Mouse (Mus musculus): ENCODE results near the gene Zdhhc1. TPM values are rescaled to one million over a fixed set of nuclear protein-coding genes. Genes with fewer than 3 reads are reported as not detected.
A peak's percentile ranks its signal among the peaks of the same experiment; 100 is the strongest.

The Zdhhc1 gene
- total and polyA plus RNA-seq, 2 experiments from 2014 or later, result 19.1 to 56.2 TPM

DNA sequence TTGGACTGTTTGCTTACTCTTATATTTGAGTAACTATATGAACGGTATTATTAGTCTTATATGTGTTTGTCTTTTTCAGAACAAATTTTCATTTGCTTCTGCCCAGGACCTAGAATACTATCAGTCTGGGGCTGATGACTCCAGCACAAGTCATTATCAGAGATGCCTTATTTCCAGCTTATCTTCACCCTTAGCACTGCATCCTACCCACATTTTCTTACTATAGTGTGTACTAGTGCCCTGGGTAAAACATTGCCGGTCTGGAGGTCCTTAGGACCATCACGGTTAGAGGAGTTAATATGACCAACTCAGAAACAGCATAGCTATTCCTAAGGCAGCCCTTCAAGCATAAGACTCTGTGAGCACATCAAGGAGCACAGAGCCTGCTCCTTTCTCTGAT is 48.5 kb downstream of the Zdhhc1 start:
- Histone ChIP-seq H3K9ac (replicated peaks; ENCODE audit: low read depth, low read length) (no peak overlapping the region), H3K9me3 (replicated peaks; ENCODE audit: control insufficient read depth, low read length) (no peaks in the 10 kb centered on the region), H3K27ac (ENCODE audit: low read depth) (no peak overlapping the region), H3K36me3 (replicated peaks; ENCODE audit: control insufficient read depth, insufficient read depth, low read length) (no peaks in the 10 kb centered on the region), H3K4me3 (ENCODE audit: low read depth, low read length) (no peak overlapping the region), H3K27me3 (ENCODE audit: control insufficient read depth, insufficient read depth, low read length) (no peaks in the 10 kb centered on the region; the same call in 1 of the 2 replicates), H3K4me2 (ENCODE audit: low read depth, low read length) (no peak overlapping the region), H3K4me1 (ENCODE audit: control insufficient read depth, insufficient read depth) (no peaks in the 10 kb centered on the region)
- TF ChIP-seq EP300 (IDR thresholded peaks at IDR 0.05; ENCODE audit: low read depth) (no peak), CTCF (IDR thresholded peaks at IDR 0.05; ENCODE audit: low read depth) (no peak)
- ATAC-seq (ENCODE audit: insufficient read depth, low read depth) (no peak), DNase-seq (ENCODE audit: low spot score) (no peak)
- WGBS, result 86% methylated on average over 3 of the region's 3 CpGs

DNA sequence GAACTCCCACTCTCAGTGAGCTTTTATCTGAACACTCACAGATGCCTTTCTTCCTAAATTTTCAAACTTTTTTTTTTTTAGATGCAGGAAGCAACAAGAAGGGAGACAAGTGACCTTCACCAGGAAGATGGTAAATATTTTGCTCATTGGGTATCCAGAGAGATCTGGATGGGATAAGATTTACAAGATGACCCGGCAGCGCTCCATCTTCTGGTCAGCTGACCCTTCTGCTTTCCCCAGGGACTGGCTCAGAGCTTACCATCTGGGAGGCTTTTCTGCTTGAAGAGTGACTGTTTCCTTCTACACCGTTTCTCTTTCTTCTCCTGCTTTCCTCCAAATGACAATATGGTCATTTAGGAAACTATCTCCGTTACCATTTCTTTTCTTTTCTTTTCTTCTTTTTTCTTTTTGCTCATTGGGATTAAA is 50.6 kb downstream of the Zdhhc1 start:
- ATAC-seq (ENCODE audit: insufficient read depth, low read depth), result no peak
- peak overlapping the region; percentile 12; the same call in 1 of the 2 replicates for H3K4me2 ChIP-seq (ENCODE audit: low read depth, low read length)
- no peak overlapping the region for H3K9ac ChIP-seq (replicated peaks; ENCODE audit: low read depth, low read length)

DNA sequence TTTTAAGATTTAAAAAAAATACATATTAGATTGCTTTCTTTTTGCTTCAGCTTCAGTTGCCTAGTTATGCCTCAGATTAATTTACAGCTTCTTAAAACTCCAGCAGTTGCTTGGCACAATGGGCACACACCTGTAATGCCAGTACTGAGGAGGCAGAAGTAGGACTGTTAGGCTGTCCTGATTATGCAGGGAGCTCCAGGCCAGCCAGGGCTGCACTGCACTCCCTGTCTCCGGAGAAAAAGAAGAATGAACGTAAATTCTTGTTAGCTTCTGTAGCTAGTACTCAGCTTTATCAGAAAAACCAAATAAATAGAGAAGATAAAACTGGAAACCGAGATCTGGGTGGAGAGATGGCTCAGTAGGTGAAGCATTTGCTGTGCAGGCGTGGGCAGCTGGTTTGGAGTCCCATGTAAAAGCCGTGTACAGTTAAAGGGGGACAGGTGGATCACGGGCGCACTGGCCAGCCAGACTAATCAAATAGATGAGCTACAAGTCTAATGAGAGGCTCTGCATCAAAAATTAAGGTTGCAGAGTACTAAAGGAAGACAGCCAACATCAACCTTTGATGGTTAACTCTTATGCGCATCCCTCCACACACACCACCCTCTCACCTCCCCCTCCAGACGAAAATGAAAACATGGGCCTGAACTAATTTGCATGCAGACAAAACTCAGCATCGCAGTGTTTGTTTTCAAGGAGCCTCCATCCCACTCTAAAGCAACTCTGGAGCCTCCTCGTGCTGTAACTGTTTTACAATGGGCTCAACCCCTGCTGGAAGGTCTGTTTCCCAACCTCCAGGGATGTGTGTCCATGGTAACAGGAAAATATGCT is 51.2 kb downstream of the Zdhhc1 start:
- 36% methylated on average over 11 of the region's 11 CpGs for WGBS

More for the DNA sequence above, 50.6 kb downstream of the Zdhhc1 start:
- TF ChIP-seq CTCF (IDR thresholded peaks at IDR 0.05; ENCODE audit: low read depth), result no peak
- TF ChIP-seq EP300 (IDR thresholded peaks at IDR 0.05; ENCODE audit: low read depth), result no peak
- peak overlapping the region; percentile 34; the same call in 1 of the 2 replicates for H3K27ac ChIP-seq (ENCODE audit: low read depth)
- H3K27me3 ChIP-seq (ENCODE audit: control insufficient read depth, insufficient read depth, low read length), result peaks cover 4% of the 10 kb centered on the region; the same call in 1 of the 2 replicates
- 26% methylated on average over 4 of the region's 4 CpGs for WGBS
- peak; percentile 13 for DNase-seq (ENCODE audit: low spot score)
- H3K36me3 ChIP-seq (replicated peaks; ENCODE audit: control insufficient read depth, insufficient read depth, low read length), result no peaks in the 10 kb centered on the region
- no peaks in the 10 kb centered on the region for H3K4me1 ChIP-seq (ENCODE audit: control insufficient read depth, insufficient read depth)
- H3K9me3 ChIP-seq (replicated peaks; ENCODE audit: control insufficient read depth, low read length), result no peaks in the 10 kb centered on the region
- no peak overlapping the region for H3K4me3 ChIP-seq (ENCODE audit: low read depth, low read length)

DNA sequence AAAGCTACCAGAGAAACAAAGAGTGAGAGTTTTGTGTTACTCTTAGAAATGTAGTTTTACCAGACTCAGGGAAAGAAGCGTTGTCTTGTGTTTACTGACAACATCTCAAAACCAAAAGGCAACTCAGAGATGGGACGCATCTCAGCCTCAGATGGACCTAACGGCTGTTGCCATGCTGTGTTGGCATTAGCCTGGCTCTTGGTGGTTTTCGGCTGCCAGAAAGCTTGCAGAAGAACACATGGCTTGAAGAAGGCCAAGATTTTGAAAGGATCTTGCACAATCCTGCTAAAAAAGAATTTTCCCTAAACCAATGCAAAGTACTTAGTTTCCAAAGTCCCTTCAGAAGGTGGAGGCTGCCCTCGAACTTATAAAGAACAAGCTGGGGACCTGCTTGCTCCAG is 54.0 kb downstream of the Zdhhc1 start:
- peaks cover 4% of the 10 kb centered on the region; the same call in 1 of the 2 replicates for H3K27me3 ChIP-seq (ENCODE audit: control insufficient read depth, insufficient read depth, low read length)
- WGBS, result 87% methylated on average over 5 of the region's 5 CpGs

More for the DNA sequence above, 51.2 kb downstream of the Zdhhc1 start:
- Histone ChIP-seq H3K4me1 (ENCODE audit: control insufficient read depth, insufficient read depth) (no peaks in the 10 kb centered on the region), H3K27me3 (ENCODE audit: control insufficient read depth, insufficient read depth, low read length) (peaks cover 4% of the 10 kb centered on the region; the same call in 1 of the 2 replicates), H3K4me2 (ENCODE audit: low read depth, low read length) (peak overlapping the region; percentile 12; the same call in 1 of the 2 replicates), H3K36me3 (replicated peaks; ENCODE audit: control insufficient read depth, insufficient read depth, low read length) (no peaks in the 10 kb centered on the region), H3K27ac (ENCODE audit: low read depth) (0 out of 2 replicates have a peak overlapping the region, but pooled peaks have one; percentile 34), H3K9ac (replicated peaks; ENCODE audit: low read depth, low read length) (no peak overlapping the region), H3K4me3 (ENCODE audit: low read depth, low read length) (no peak overlapping the region), H3K9me3 (replicated peaks; ENCODE audit: control insufficient read depth, low read length) (no peaks in the 10 kb centered on the region)
- ATAC-seq (ENCODE audit: insufficient read depth, low read depth) (peak; percentile 41; the same call in 1 of the 2 replicates), DNase-seq (ENCODE audit: low spot score) (peak; percentile 41)
- TF ChIP-seq EP300 (IDR thresholded peaks at IDR 0.05; ENCODE audit: low read depth) (no peak), CTCF (IDR thresholded peaks at IDR 0.05; ENCODE audit: low read depth) (no peak)

DNA sequence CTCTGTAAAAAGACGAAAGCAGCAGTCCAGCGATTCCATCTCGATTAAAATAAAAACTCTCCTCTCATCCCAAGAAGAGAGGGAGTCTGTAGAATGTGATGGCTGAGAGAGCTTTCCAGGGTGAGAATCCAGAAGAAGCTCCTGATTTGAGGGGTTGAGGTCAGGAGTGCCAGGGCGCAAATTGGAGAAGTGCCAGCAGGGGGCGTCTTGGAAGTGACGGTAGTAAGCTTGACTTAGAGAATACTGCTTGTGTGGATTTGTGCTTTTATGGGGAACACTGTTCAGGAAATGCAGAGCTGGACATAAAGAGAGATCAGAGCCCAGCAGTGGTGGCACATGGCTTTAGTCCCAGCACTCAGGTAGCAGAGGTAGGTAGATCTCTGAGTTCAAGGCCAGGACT is 55.3 kb downstream of the Zdhhc1 start:
- no peak for ATAC-seq (ENCODE audit: insufficient read depth, low read depth)
- Histone ChIP-seq H3K27ac (ENCODE audit: low read depth) (no peak overlapping the region), H3K9ac (replicated peaks; ENCODE audit: low read depth, low read length) (no peak overlapping the region), H3K36me3 (replicated peaks; ENCODE audit: control insufficient read depth, insufficient read depth, low read length) (no peaks in the 10 kb centered on the region), H3K9me3 (replicated peaks; ENCODE audit: control insufficient read depth, low read length) (no peaks in the 10 kb centered on the region), H3K4me2 (ENCODE audit: low read depth, low read length) (no peak overlapping the region), H3K4me3 (ENCODE audit: low read depth, low read length) (no peak overlapping the region), H3K4me1 (ENCODE audit: control insufficient read depth, insufficient read depth) (peaks cover 8% of the 10 kb centered on the region; the same call in 1 of the 2 replicates), H3K27me3 (ENCODE audit: control insufficient read depth, insufficient read depth, low read length) (peaks cover 4% of the 10 kb centered on the region; the same call in 1 of the 2 replicates)
- no peak for DNase-seq (ENCODE audit: low spot score)
- TF ChIP-seq CTCF (IDR thresholded peaks at IDR 0.05; ENCODE audit: low read depth) (peak; percentile 30), EP300 (IDR thresholded peaks at IDR 0.05; ENCODE audit: low read depth) (no peak)
- WGBS, result 11% methylated on average over 6 of the region's 6 CpGs

More for the DNA sequence above, 54.0 kb downstream of the Zdhhc1 start:
- Histone ChIP-seq H3K36me3 (replicated peaks; ENCODE audit: control insufficient read depth, insufficient read depth, low read length) (no peaks in the 10 kb centered on the region), H3K4me3 (ENCODE audit: low read depth, low read length) (no peak overlapping the region), H3K27ac (ENCODE audit: low read depth) (no peak overlapping the region), H3K9ac (replicated peaks; ENCODE audit: low read depth, low read length) (no peak overlapping the region), H3K9me3 (replicated peaks; ENCODE audit: control insufficient read depth, low read length) (no peaks in the 10 kb centered on the region), H3K4me1 (ENCODE audit: control insufficient read depth, insufficient read depth) (peaks cover 1% of the 10 kb centered on the region; the same call in 1 of the 2 replicates), H3K4me2 (ENCODE audit: low read depth, low read length) (no peak overlapping the region)
- TF ChIP-seq CTCF (IDR thresholded peaks at IDR 0.05; ENCODE audit: low read depth), result no peak
- TF ChIP-seq EP300 (IDR thresholded peaks at IDR 0.05; ENCODE audit: low read depth), result no peak
- no peak for ATAC-seq (ENCODE audit: insufficient read depth, low read depth)
- DNase-seq (ENCODE audit: low spot score), result no peak
